17 mouse cellular contexts compared by ENCODE assay signal in the genomic region with DNA sequence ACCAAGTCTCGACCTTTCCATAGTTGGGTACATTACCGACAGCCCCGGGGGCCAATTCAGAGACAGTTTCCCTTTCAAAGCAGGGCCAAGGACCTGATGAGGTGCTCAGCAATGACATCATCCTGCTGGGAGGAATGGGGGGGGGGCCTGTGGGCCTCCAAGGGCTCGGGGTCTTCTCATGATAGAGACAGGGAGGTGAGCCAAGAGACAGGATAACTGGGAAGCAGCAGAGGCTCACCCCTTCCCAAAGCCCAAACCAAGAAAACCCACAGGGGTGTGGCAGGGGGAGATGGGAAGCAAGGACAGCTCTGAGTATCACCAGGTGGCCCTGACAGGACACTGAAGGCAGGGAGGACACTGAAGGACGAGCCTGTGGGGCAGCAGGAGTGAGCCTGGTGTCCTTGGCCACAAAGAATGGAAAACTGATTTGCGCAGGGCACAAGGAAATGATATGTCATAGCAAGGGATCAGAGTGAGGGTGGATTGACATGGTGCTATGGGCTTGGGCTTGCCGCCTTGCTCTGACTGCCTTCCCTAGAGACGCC. TPM values are rescaled to one million over a fixed set of nuclear protein-coding genes. Genes with fewer than 3 reads are reported as not detected.
"Had no signal": no experiment of that assay in that cellular context is flagged by ENCODE, and none has a peak within 500 bp of the region (broad histone marks: within the 10 kb centered on the region; RNA-seq: fewer than 3 reads in every experiment).

No protein-coding gene starts in this region.

- DNase-seq: gastrocnemius, postnatal 14 days; gastrocnemius, postnatal 36 days; heart, adult 11 months; heart, adult 2 months; heart, postnatal 14 days; heart, postnatal 36 days; kidney, adult 11 months; kidney, adult 2 months; kidney, adult 9 months; kidney, postnatal 14 days; kidney, postnatal 36 days; layer of hippocampus, adult 9-11 months; layer of hippocampus, postnatal 36 days; left cerebral cortex, postnatal 4 days had no signal

RNA-seq across cellular contexts. Expression of a gene that starts 28.6 kb away (rescaled TPM):
- total RNA-seq: gastrocnemius, adult 8-10 months; heart, postnatal 36 days; hematopoietic stem cell, adult 5-6 weeks; liver, adult 2 months had no signal
